22 mouse cellular contexts compared by ENCODE assay signal in the genomic region with DNA sequence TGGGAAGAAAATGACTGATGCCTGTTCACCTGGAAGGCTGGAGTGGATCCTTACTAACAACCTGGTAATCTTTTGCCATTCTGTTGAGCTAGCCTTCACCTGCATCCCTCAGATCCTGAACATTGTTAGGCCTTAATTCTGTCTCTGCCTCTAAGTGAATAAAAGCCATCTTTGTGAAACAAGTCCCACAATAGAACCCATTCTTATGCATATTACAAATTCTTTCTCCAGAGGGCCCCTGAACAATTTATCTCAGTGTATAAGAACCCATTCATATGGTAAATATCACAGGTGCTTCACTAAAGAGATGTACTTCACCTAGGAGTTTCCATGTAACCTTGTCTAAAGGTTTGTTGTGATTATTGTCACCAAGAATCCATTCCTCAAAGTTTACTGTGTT. TPM values are rescaled to one million over a fixed set of nuclear protein-coding genes. Genes with fewer than 3 reads are reported as not detected.
"Had no signal": no experiment of that assay in that cellular context is flagged by ENCODE, and none has a peak within 500 bp of the region (broad histone marks: within the 10 kb centered on the region; RNA-seq: fewer than 3 reads in every experiment).

No protein-coding gene starts in this region.

- H3K27me3 ChIP-seq: lung, embryonic 15.5 days; megakaryocyte, embryonic 14.5 days; midbrain, embryonic 13.5 days; midbrain, embryonic 15.5 days; neural tube, embryonic 12.5 days; stomach, embryonic 15.5 days had no signal

- ATAC-seq: lung, postnatal 0 days; midbrain, embryonic 13.5 days; midbrain, embryonic 15.5 days had no signal

- H3K4me2 ChIP-seq: lung, embryonic 15.5 days; midbrain, embryonic 11.5 days; midbrain, embryonic 13.5 days; midbrain, embryonic 15.5 days; neural tube, embryonic 12.5 days; stomach, embryonic 15.5 days had no signal

- DNase-seq: lung, adult 2 months; lung, postnatal 14 days; lung, postnatal 36 days; right cerebral cortex, postnatal 14 days; thymus, adult 2 months; thymus, postnatal 36 days had no signal

- H3K27ac ChIP-seq: lung, embryonic 15.5 days; macrophage; midbrain, embryonic 13.5 days; midbrain, embryonic 15.5 days; neural tube, embryonic 12.5 days; stomach, embryonic 15.5 days; stomach, postnatal 0 days had no signal

- H3K9me3 ChIP-seq: lung, embryonic 15.5 days; midbrain, embryonic 15.5 days; stomach, embryonic 15.5 days had no signal

- H3K4me3 ChIP-seq: lung, embryonic 15.5 days; megakaryocyte, embryonic 14.5 days; midbrain, embryonic 13.5 days; midbrain, embryonic 15.5 days; neural tube, embryonic 12.5 days; stomach, embryonic 15.5 days had no signal

- H3K4me1 ChIP-seq: lung, embryonic 15.5 days; megakaryocyte, embryonic 14.5 days; midbrain, embryonic 13.5 days; midbrain, embryonic 15.5 days; neural tube, embryonic 12.5 days; stomach, embryonic 15.5 days had no signal

- H3K9ac ChIP-seq: lung, embryonic 15.5 days; midbrain, embryonic 13.5 days; midbrain, embryonic 15.5 days; neural tube, embryonic 12.5 days; stomach, embryonic 15.5 days had no signal

- H3K36me3 ChIP-seq: lung, embryonic 15.5 days; midbrain, embryonic 13.5 days; midbrain, embryonic 15.5 days; neural tube, embryonic 12.5 days; stomach, embryonic 15.5 days had no signal

RNA-seq across cellular contexts. Expression of gene Gm6871, which starts 8.6 kb away (rescaled TPM):
- total RNA-seq: megakaryocyte progenitor cell, adult 5-6 weeks; midbrain, postnatal 0 days; monocyte, adult 5-6 weeks; neutrophil, adult 5-6 weeks had no signal
- polyA plus RNA-seq: lung, adult 2 months; lung, embryonic 15.5 days; lung, postnatal 0 days; macrophage; midbrain, embryonic 11.5 days; midbrain, embryonic 13.5 days; midbrain, embryonic 15.5 days; midbrain, postnatal 0 days; neural tube, embryonic 12.5 days; neural tube, embryonic 14.5 days; spleen, adult 2 months; stomach, postnatal 0 days; thymus, adult 2 months had no signal
